Mouse (Mus musculus) forebrain, postnatal 0 days (tissue): ENCODE data around the gene Oscp1. TPM values are rescaled to one million over a fixed set of nuclear protein-coding genes. Genes with fewer than 3 reads are reported as not detected.
"Not testable (repeated sequence)": the region's sequence is repeated elsewhere in the genome, so short reads cannot be mapped to it uniquely, and the experiment has no call there.

Experiments
- ATAC-seq: fragments of 200-750 bp; cut with Nextera tagmentation; 2 replicates; pipeline ENCODE4 v1.8.0; 2017; ENCODE audit warnings: mild to moderate bottlenecking, moderate library complexity
- DNase-seq: peaks from one replicate; pipeline ENCODE4 v3.0.0-alpha.2; 2015
- H3K27ac ChIP-seq: fragments of 300-500 bp; sonication (generic); 2 replicates; pipeline ENCODE4 v1.5.1; 2014; ENCODE audit warnings: low read depth, mild to moderate bottlenecking, antibody characterized with exemption, low read length, moderate library complexity, mixed read lengths
- H3K27me3 ChIP-seq: fragments of 300-500 bp; sonication (generic); 2 replicates; pipeline ENCODE4 v1.6.1; 2014; ENCODE audit warnings: mild to moderate bottlenecking, low read length, mixed read lengths; ENCODE audit not compliant: insufficient read depth
- H3K36me3 ChIP-seq: fragments of 300-500 bp; sonication (generic); 2 replicates; pipeline ENCODE4 v1.6.1; 2014; ENCODE audit warnings: mild to moderate bottlenecking, moderate library complexity; ENCODE audit not compliant: insufficient read depth
- H3K4me1 ChIP-seq: fragments of 300-500 bp; sonication (generic); 2 replicates; pipeline ENCODE4 v1.6.1; 2014; ENCODE audit warnings: antibody characterized with exemption; ENCODE audit not compliant: insufficient read depth
- H3K4me2 ChIP-seq: fragments of 300-500 bp; sonication (generic); 2 replicates; pipeline ENCODE4 v1.6.1; 2014; ENCODE audit warnings: low read depth, mild to moderate bottlenecking, moderate library complexity
- H3K4me3 ChIP-seq: fragments of 300-500 bp; sonication (generic); 2 replicates; pipeline ENCODE4 v1.5.1; 2014; ENCODE audit warnings: low read depth, low read length, mixed read lengths
- H3K9ac ChIP-seq: fragments of 300-500 bp; sonication (generic); 2 replicates; pipeline ENCODE4 v1.6.1; 2014; ENCODE audit warnings: mild to moderate bottlenecking
- H3K9me3 ChIP-seq: fragments of 300-500 bp; sonication (generic); 2 replicates; pipeline ENCODE4 v1.6.1; 2016; ENCODE audit warnings: low read length
- CTCF ChIP-seq: sonication (generic); IDR thresholded peaks from 2 replicates; pipeline ENCODE4 v1.5.1; 2016; ENCODE audit warnings: antibody characterized with exemption, control low read depth, low read depth
- WGBS: fragments of 180-500 bp; shearing (Covaris S2); extraction: QIAGEN DNeasy Blood & Tissue Kit; methylation state at CpG from one replicate; pipeline ENCODE4 v1.1.7; 2014; 5-methylcytosine and 5-hydroxymethylcytosine counted together
- polyA plus RNA-seq: library from polyadenylated mRNA; unstranded; fragments of >200 nt; fragmentation: Nextera tagmentation; extraction: Ambion mirVana; gene quantifications from 2 replicates; pipeline ENCODE4 v1.2.1, GENCODE M21; 2015
- total RNA-seq: library from RNA; depleted of rRNA; stranded (reverse); fragments of >200 nt; gene quantifications from 2 replicates; pipeline ENCODE4 v1.2.3, GENCODE M21; 2014

Gene Oscp1
- total and polyA plus RNA-seq, 2 experiments from 2014 or later: 30.8 to 43.7 TPM

GRCm38 (mm10) chr4:126081601-126082000 is 23.2 kb downstream of the Oscp1 start:
- H3K27ac ChIP-seq: no peak overlapping the region
- 97% methylated on average over 1 of the region's 1 CpGs for WGBS

GRCm38 (mm10) chr4:126083021-126083420 is 24.7 kb downstream of the Oscp1 start:
- Histone ChIP-seq H3K27ac (no peak overlapping the region), H3K9me3 (no peaks in the 10 kb centered on the region), H3K36me3 (peaks cover 25% of the 10 kb centered on the region), H3K4me3 (no peak overlapping the region), H3K9ac (no peak overlapping the region), H3K4me1 (no peaks in the 10 kb centered on the region), H3K4me2 (no peak overlapping the region), H3K27me3 (no peaks in the 10 kb centered on the region)
- no peak for TF ChIP-seq CTCF
- DNase-seq (no peak), ATAC-seq (no peak)
- 93% methylated on average over 9 of the region's 9 CpGs for WGBS

More at GRCm38 (mm10) chr4:126081601-126082000, 23.2 kb downstream of the Oscp1 start:
- ATAC-seq (no peak), DNase-seq (no peak)
- no peak for TF ChIP-seq CTCF
- peaks cover 25% of the 10 kb centered on the region for H3K36me3 ChIP-seq
- H3K4me3 ChIP-seq: no peak overlapping the region
- H3K9me3 ChIP-seq: no peaks in the 10 kb centered on the region
- no peak overlapping the region for H3K4me2 ChIP-seq
- H3K27me3 ChIP-seq: no peaks in the 10 kb centered on the region
- H3K4me1 ChIP-seq: no peaks in the 10 kb centered on the region
- H3K9ac ChIP-seq: no peak overlapping the region

- Histone ChIP-seq H3K4me1 (no peaks in the 10 kb centered on the region), H3K9ac (no peak overlapping the region), H3K27me3 (no peaks in the 10 kb centered on the region), H3K4me3 (no peak overlapping the region), H3K36me3 (peaks cover 35% of the 10 kb centered on the region), H3K4me2 (no peak overlapping the region), H3K9me3 (no peaks in the 10 kb centered on the region), H3K27ac (no peak overlapping the region)
- TF ChIP-seq CTCF: no peak
- 77% methylated on average over 8 of the region's 8 CpGs for WGBS
- DNase-seq: no peak
- ATAC-seq: no peak
Measured at GRCm38 (mm10) chr4:126084382-126084781, 26.0 kb downstream of the Oscp1 start.

- TF ChIP-seq CTCF: peak; percentile 95
Measured at GRCm38 (mm10) chr4:126085996-126086576, 27.7 kb downstream of the Oscp1 start.

GRCm38 (mm10) chr4:126090101-126090847 is 31.9 kb downstream of the Oscp1 start:
- Histone ChIP-seq H3K4me1 (no peaks in the 10 kb centered on the region), H3K4me2 (no peak overlapping the region), H3K36me3 (peaks cover 10% of the 10 kb centered on the region; the same call in 1 of the 2 replicates), H3K9ac (no peak overlapping the region), H3K27ac (no peak overlapping the region), H3K27me3 (no peaks in the 10 kb centered on the region), H3K4me3 (no peak overlapping the region), H3K9me3 (no peaks in the 10 kb centered on the region)
- 86% methylated on average over 7 of the region's 7 CpGs for WGBS
- DNase-seq (no peak), ATAC-seq (no peak)
- no peak for TF ChIP-seq CTCF

More at GRCm38 (mm10) chr4:126085996-126086576, 27.7 kb downstream of the Oscp1 start:
- H3K27ac ChIP-seq: no peak overlapping the region
- H3K9ac ChIP-seq: no peak overlapping the region
- 24% methylated on average over 7 of the region's 7 CpGs for WGBS
- no peaks in the 10 kb centered on the region for H3K9me3 ChIP-seq
- no peaks in the 10 kb centered on the region for H3K27me3 ChIP-seq
- ATAC-seq (peak; percentile 90), DNase-seq (peak; percentile 87)
- H3K4me2 ChIP-seq: no peak overlapping the region
- H3K4me3 ChIP-seq: no peak overlapping the region
- H3K4me1 ChIP-seq: no peaks in the 10 kb centered on the region
- H3K36me3 ChIP-seq: peaks cover 30% of the 10 kb centered on the region; the same call in 1 of the 2 replicates

GRCm38 (mm10) chr4:126090848-126091124 is 32.4 kb downstream of the Oscp1 start:
- Histone ChIP-seq H3K4me1 (no peaks in the 10 kb centered on the region), H3K4me3 (no peak overlapping the region), H3K27ac (no peak overlapping the region), H3K9ac (no peak overlapping the region), H3K9me3 (no peaks in the 10 kb centered on the region), H3K27me3 (no peaks in the 10 kb centered on the region), H3K4me2 (no peak overlapping the region), H3K36me3 (peaks cover 10% of the 10 kb centered on the region; the same call in 1 of the 2 replicates)
- ATAC-seq (no peak), DNase-seq (no peak)
- WGBS: 81% methylated on average over 4 of the region's 4 CpGs
- no peak for TF ChIP-seq CTCF

- WGBS: 84% methylated on average over 8 of the region's 8 CpGs
- no peaks in the 10 kb centered on the region for H3K9me3 ChIP-seq
Measured at GRCm38 (mm10) chr4:126091873-126092272, 33.5 kb downstream of the Oscp1 start.

GRCm38 (mm10) chr4:126095622-126096430 is 37.5 kb downstream of the Oscp1 start:
- not testable (repeated sequence) for H3K36me3 ChIP-seq, DNase-seq, H3K9me3 ChIP-seq, H3K4me3 ChIP-seq, ATAC-seq, H3K4me1 ChIP-seq, H3K27me3 ChIP-seq
- 0 out of 2 replicates have a peak overlapping the region, but pooled peaks have one; percentile 78 for H3K9ac ChIP-seq
- peak overlapping the region; percentile 88; the same call in 1 of the 2 replicates for H3K27ac ChIP-seq
- WGBS: 55% methylated on average over 14 of the region's 14 CpGs
- H3K4me2 ChIP-seq: peak overlapping the region; percentile 61; the same call in 1 of the 2 replicates

More at GRCm38 (mm10) chr4:126091873-126092272, 33.5 kb downstream of the Oscp1 start:
- H3K4me1 ChIP-seq: no peaks in the 10 kb centered on the region
- no peak for TF ChIP-seq CTCF
- H3K27me3 ChIP-seq: no peaks in the 10 kb centered on the region
- H3K4me3 ChIP-seq: no peak overlapping the region
- H3K4me2 ChIP-seq: no peak overlapping the region
- H3K27ac ChIP-seq: no peak overlapping the region
- ATAC-seq: no peak
- H3K36me3 ChIP-seq: peaks cover 10% of the 10 kb centered on the region; the same call in 1 of the 2 replicates
- no peak for DNase-seq
- no peak overlapping the region for H3K9ac ChIP-seq
